Mouse (Mus musculus): ENCODE results near the gene Alk. TPM values are rescaled to one million over a fixed set of nuclear protein-coding genes. Genes with fewer than 3 reads are reported as not detected.

Alk gene
- total RNA-seq, 2 experiments from 2014 or later: 6.8 to 7.9 TPM

- no peak for DNase-seq (ENCODE audit: low spot score in 2 of 2)
- intact Hi-C loops (cut with DNase I): no loop called here
These were observed 311.8 kb downstream of the Alk start for GRCm38 (mm10) chr17:72292444-72293266.

- DNase-seq (ENCODE audit: low spot score in 2 of 2): no peak
- intact Hi-C loops (cut with DNase I): no loop called here
These were observed 318.5 kb downstream of the Alk start for GRCm38 (mm10) chr17:72285961-72286360.

GRCm38 (mm10) chr17:72278296-72278695, 326.1 kb downstream of the Alk start:
- intact Hi-C loops (cut with DNase I): no loop called here
- no peak for DNase-seq (ENCODE audit: low spot score in 2 of 2)

GRCm38 (mm10) chr17:72276778-72277177, 327.6 kb downstream of the Alk start:
- intact Hi-C loops (cut with DNase I): no loop called here
- no peak for DNase-seq (ENCODE audit: low spot score in 2 of 2)

- DNase-seq (ENCODE audit: low spot score in 2 of 2): no peak
- intact Hi-C loops (cut with DNase I): no loop called here
These were observed 329.0 kb downstream of the Alk start for GRCm38 (mm10) chr17:72275391-72275904.

- DNase-seq (ENCODE audit: low spot score in 2 of 2): no peak
- intact Hi-C loops (cut with DNase I): no loop called here
These were observed 330.2 kb downstream of the Alk start for GRCm38 (mm10) chr17:72274205-72274604.

- intact Hi-C loops (cut with DNase I): no loop called here
- DNase-seq (ENCODE audit: low spot score in 2 of 2): no peak
These were observed 332.8 kb downstream of the Alk start for GRCm38 (mm10) chr17:72271640-72272039.

GRCm38 (mm10) chr17:72268529-72268928, 335.9 kb downstream of the Alk start:
- intact Hi-C loops (cut with DNase I): no loop called here
- DNase-seq (ENCODE audit: low spot score in 2 of 2): no peak

GRCm38 (mm10) chr17:72265171-72266022, 339.0 kb downstream of the Alk start:
- DNase-seq (ENCODE audit: low spot score in 2 of 2): peak in 1 of 2 experiments; percentile 41
- intact Hi-C loops (cut with DNase I): no loop called here

GRCm38 (mm10) chr17:72253411-72253810, 351.0 kb downstream of the Alk start:
- no peak for DNase-seq (ENCODE audit: low spot score in 2 of 2)
- intact Hi-C loops (cut with DNase I): no loop called here

GRCm38 (mm10) chr17:72251554-72251953, 352.9 kb downstream of the Alk start:
- intact Hi-C loops (cut with DNase I): no loop called here
- no peak for DNase-seq (ENCODE audit: low spot score in 2 of 2)

GRCm38 (mm10) chr17:72250482-72251405, 353.7 kb downstream of the Alk start:
- intact Hi-C loops (cut with DNase I): no loop called here
- peak in 1 of 2 experiments; percentile 15 for DNase-seq (ENCODE audit: low spot score in 2 of 2)

- DNase-seq (ENCODE audit: low spot score in 2 of 2): peak; percentile 26 to 30
- intact Hi-C loops (cut with DNase I): loop anchor here (5.0 kb wide), 1 partner anchor 275 kb away; no protein-coding TSS in a partner anchor
These were observed 362.4 kb downstream of the Alk start for GRCm38 (mm10) chr17:72242036-72242435.

GRCm38 (mm10) chr17:72237315-72237714, 367.1 kb downstream of the Alk start:
- peak; percentile 18 to 26 for DNase-seq (ENCODE audit: low spot score in 2 of 2)
- intact Hi-C loops (cut with DNase I): no loop called here

GRCm38 (mm10) chr17:72230891-72231290, 373.5 kb downstream of the Alk start:
- intact Hi-C loops (cut with DNase I): no loop called here
- DNase-seq (ENCODE audit: low spot score in 2 of 2): no peak

GRCm38 (mm10) chr17:72218816-72219215, 385.6 kb downstream of the Alk start:
- DNase-seq (ENCODE audit: low spot score in 2 of 2): no peak
- intact Hi-C loops (cut with DNase I): no loop called here

- intact Hi-C loops (cut with DNase I): no loop called here
- DNase-seq (ENCODE audit: low spot score in 2 of 2): no peak
These were observed 406.9 kb downstream of the Alk start for GRCm38 (mm10) chr17:72197576-72197975.

- DNase-seq (ENCODE audit: low spot score in 2 of 2): no peak
- intact Hi-C loops (cut with DNase I): no loop called here
These were observed 409.3 kb downstream of the Alk start for GRCm38 (mm10) chr17:72194976-72195650.

- intact Hi-C loops (cut with DNase I): no loop called here
- no peak for DNase-seq (ENCODE audit: low spot score in 2 of 2)
These were observed 413.9 kb downstream of the Alk start for GRCm38 (mm10) chr17:72190536-72190935.
